Mouse (Mus musculus) embryonic facial prominence, embryonic 15.5 days (tissue): ENCODE data around the gene 1700057G04Rik. TPM values are rescaled to one million over a fixed set of nuclear protein-coding genes. Genes with fewer than 3 reads are reported as not detected.

Experiments used
- ATAC-seq: fragments of 200-750 bp; cut with Nextera tagmentation; 2 replicates; pipeline ENCODE4 v1.8.0; 2017; ENCODE audit warnings: low read depth, moderate TSS enrichment; ENCODE audit not compliant: insufficient number of reproducible peaks, low FRiP score, low TSS enrichment
- H3K27ac ChIP-seq: fragments of 300-500 bp; sonication (generic); replicated peaks from 2 replicates; pipeline ENCODE4 v1.5.1; 2015; ENCODE audit warnings: mild to moderate bottlenecking, inconsistent platforms
- H3K27me3 ChIP-seq: fragments of 300-500 bp; sonication (generic); 2 replicates; pipeline ENCODE4 v1.6.1; 2015; ENCODE audit warnings: inconsistent platforms
- H3K36me3 ChIP-seq: fragments of 300-500 bp; sonication (generic); 2 replicates; pipeline ENCODE4 v1.6.1; 2015; ENCODE audit warnings: mild to moderate bottlenecking, inconsistent platforms
- H3K4me1 ChIP-seq: fragments of 300-500 bp; sonication (generic); 2 replicates; pipeline ENCODE4 v1.6.1; 2015; ENCODE audit warnings: inconsistent platforms
- H3K4me2 ChIP-seq: fragments of 300-500 bp; sonication (generic); replicated peaks from 2 replicates; pipeline ENCODE4 v1.6.1; 2015; ENCODE audit warnings: mild to moderate bottlenecking, inconsistent platforms
- H3K4me3 ChIP-seq: fragments of 300-500 bp; sonication (generic); replicated peaks from 2 replicates; pipeline ENCODE4 v1.5.1; 2015; ENCODE audit warnings: mild to moderate bottlenecking, inconsistent platforms
- H3K9ac ChIP-seq: fragments of 300-500 bp; sonication (generic); 2 replicates; pipeline ENCODE4 v1.6.1; 2015; ENCODE audit warnings: inconsistent platforms
- H3K9me3 ChIP-seq: fragments of 300-500 bp; sonication (generic); replicated peaks from 2 replicates; pipeline ENCODE4 v1.6.1; 2016; ENCODE audit warnings: inconsistent platforms
- WGBS: fragments of 180-500 bp; shearing (Covaris S2); methylation state at CpG from one replicate; pipeline ENCODE4 v1.1.7; 2015; 5-methylcytosine and 5-hydroxymethylcytosine counted together
- polyA plus RNA-seq: library from polyadenylated mRNA; unstranded; fragments of >200 nt; fragmentation: Nextera tagmentation; extraction: Ambion mirVana; gene quantifications from 2 replicates; pipeline ENCODE4 v1.2.1, GENCODE M21; 2015

1700057G04Rik gene
- polyA plus RNA-seq, 1 experiment from 2014 or later: not detected

DNA sequence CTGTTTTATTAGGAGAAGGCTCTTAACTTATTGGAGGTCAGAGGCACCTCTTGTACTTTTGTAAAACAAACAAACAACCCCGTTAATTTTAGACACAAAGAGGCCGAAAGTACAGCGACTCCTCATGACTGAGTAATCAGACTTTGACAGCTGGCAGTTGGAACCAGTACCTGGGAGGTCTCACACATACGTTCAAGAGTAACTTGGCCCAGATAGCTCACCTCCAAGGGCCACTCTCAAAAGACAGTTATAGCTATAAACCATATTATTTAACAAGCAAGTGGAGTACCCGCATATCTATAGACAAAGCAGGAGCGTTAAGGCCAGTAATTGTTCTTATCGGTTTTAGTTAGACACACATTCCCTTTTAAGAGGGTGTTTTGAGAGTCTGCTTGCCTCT, 32.8 kb upstream of the 1700057G04Rik start:
- no peak for ATAC-seq
- no peak overlapping the region for H3K4me2 ChIP-seq
- no peaks in the 10 kb centered on the region for H3K36me3 ChIP-seq
- no peak overlapping the region for H3K27ac ChIP-seq
- no peaks in the 10 kb centered on the region for H3K27me3 ChIP-seq
- H3K9ac ChIP-seq: no peak overlapping the region
- no peaks in the 10 kb centered on the region for H3K4me1 ChIP-seq
- no peaks in the 10 kb centered on the region for H3K9me3 ChIP-seq
- 71% methylated on average over 7 of the region's 7 CpGs for WGBS
- H3K4me3 ChIP-seq: no peak overlapping the region

DNA sequence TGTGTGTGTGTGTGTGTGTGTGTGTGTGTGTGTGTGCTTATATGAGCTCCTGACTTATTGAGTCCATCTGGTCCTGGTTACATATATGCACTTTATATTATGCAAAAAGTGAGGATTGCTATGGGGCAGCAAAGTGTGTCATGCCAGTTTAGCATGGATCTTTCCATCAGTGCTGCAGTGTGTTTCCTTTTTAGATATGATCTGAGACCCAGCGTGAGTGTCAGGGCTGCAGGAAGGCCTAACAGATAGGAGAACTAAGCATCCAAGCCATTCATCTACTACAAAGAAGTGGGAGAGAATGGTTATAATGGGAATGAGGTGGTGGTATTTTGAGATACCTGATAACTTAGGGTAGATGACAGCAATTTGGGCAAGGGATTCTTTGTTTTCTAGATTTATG, 29.1 kb upstream of the 1700057G04Rik start:
- Histone ChIP-seq H3K36me3 (no peaks in the 10 kb centered on the region), H3K4me2 (no peak overlapping the region), H3K9ac (no peak overlapping the region), H3K27ac (no peak overlapping the region), H3K27me3 (no peaks in the 10 kb centered on the region), H3K9me3 (no peaks in the 10 kb centered on the region), H3K4me1 (peaks cover 4% of the 10 kb centered on the region; the same call in 1 of the 2 replicates), H3K4me3 (no peak overlapping the region)
- 76% methylated on average over 1 of the region's 1 CpGs for WGBS
- no peak for ATAC-seq

DNA sequence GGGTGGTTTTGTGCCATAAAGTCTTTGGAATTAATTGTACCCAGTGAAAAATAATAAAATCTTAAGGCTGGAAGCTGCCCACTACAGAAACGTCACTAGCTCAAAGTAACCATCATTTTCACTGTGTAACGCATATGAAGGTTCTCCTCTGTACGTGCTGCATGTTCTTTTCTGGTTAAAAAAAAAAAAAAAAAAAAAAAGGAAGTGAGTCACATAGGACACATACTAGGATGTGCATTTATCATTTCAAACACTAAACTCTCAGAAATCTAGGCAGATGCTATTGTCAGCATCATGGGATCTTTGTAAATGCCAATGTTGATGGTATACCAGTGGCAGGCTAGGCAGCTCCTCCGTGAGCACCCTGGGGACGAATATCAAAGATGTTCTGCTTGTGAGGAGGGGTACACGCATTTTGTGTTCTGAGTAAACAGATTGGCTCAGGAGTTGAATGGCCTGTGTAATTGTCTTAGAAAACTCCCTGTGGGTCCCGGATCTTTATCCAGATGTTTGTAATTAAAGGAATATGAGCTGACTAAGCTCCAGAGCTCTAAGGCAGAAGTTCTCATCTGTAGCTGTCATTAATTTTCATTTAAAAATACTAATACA, 26.5 kb upstream of the 1700057G04Rik start:
- Histone ChIP-seq H3K36me3 (no peaks in the 10 kb centered on the region), H3K4me3 (no peak overlapping the region), H3K9me3 (no peaks in the 10 kb centered on the region), H3K27me3 (no peaks in the 10 kb centered on the region), H3K4me2 (no peak overlapping the region), H3K4me1 (peaks cover 4% of the 10 kb centered on the region; the same call in 1 of the 2 replicates), H3K27ac (no peak overlapping the region), H3K9ac (no peak overlapping the region)
- no peak for ATAC-seq
- 20% methylated on average over 7 of the region's 7 CpGs for WGBS

DNA sequence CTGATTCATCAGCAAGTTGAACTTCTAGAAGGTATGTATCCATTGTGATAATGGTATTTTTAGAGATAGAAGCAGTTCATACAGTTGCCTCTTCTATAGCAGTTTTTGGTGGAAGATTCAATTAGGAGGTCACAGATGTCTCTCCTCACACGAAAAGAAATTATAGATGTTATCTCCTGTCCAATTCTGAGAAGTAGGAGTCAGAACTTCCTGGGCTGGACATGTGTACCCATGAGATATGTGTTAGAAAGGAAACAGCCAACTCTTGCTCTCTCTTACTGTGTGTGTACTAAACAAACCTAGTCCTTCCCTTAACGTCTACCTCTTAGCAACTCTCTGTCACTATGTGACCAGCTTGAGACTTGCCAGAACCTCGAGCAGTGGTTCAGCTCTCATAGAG, 19.5 kb upstream of the 1700057G04Rik start:
- H3K4me3 ChIP-seq: no peak overlapping the region
- H3K36me3 ChIP-seq: no peaks in the 10 kb centered on the region
- H3K4me1 ChIP-seq: no peaks in the 10 kb centered on the region
- H3K27ac ChIP-seq: no peak overlapping the region
- 78% methylated on average over 3 of the region's 3 CpGs for WGBS
- no peaks in the 10 kb centered on the region for H3K9me3 ChIP-seq
- H3K27me3 ChIP-seq: no peaks in the 10 kb centered on the region
- no peak for ATAC-seq
- no peak overlapping the region for H3K4me2 ChIP-seq
- H3K9ac ChIP-seq: no peak overlapping the region

DNA sequence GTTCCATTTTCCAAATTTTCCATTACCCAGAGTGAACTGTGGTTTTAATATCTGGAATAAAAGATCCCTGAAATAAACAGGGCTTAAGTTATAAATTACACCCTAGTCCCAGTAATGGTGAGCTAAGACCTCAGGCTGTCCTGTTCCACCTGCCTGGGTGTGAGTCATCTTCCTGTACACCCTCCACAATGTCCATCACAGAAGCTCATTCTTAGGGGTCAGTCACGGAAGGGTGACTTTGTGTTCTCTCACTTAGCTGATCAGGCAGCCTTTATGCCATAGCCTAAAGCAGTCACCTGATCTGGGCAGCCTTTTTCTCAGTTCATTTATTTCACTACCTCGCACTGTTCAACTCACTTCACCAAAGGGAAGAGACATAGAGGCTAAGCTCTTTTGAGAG, 17.0 kb upstream of the 1700057G04Rik start:
- no peak for ATAC-seq
- Histone ChIP-seq H3K4me1 (no peaks in the 10 kb centered on the region), H3K36me3 (no peaks in the 10 kb centered on the region), H3K9me3 (no peaks in the 10 kb centered on the region), H3K4me2 (no peak overlapping the region), H3K27me3 (no peaks in the 10 kb centered on the region), H3K9ac (no peak overlapping the region), H3K27ac (no peak overlapping the region), H3K4me3 (no peak overlapping the region)
- 67% methylated on average over 2 of the region's 2 CpGs for WGBS

DNA sequence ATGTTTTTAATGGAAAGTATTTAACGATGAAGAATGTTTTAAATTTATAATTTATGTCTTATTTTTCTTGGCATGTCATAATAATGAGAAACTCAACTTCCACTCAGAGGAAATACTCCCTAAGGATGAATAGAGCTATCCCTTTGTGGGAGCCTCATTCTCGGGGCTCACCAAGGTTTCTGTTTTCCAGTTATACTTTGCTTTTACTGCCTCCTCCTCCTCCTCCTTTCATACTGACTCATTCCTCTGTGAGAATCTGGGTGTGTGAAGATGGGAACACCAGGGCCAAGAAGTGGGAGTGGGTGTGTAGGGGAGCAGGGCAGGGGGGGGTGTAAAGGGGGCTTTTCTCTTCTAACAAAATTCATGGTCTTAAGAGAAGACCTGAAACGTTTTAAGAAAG, 16.3 kb upstream of the 1700057G04Rik start:
- H3K9ac ChIP-seq: no peak overlapping the region
- WGBS: 64% methylated on average over 3 of the region's 3 CpGs

DNA sequence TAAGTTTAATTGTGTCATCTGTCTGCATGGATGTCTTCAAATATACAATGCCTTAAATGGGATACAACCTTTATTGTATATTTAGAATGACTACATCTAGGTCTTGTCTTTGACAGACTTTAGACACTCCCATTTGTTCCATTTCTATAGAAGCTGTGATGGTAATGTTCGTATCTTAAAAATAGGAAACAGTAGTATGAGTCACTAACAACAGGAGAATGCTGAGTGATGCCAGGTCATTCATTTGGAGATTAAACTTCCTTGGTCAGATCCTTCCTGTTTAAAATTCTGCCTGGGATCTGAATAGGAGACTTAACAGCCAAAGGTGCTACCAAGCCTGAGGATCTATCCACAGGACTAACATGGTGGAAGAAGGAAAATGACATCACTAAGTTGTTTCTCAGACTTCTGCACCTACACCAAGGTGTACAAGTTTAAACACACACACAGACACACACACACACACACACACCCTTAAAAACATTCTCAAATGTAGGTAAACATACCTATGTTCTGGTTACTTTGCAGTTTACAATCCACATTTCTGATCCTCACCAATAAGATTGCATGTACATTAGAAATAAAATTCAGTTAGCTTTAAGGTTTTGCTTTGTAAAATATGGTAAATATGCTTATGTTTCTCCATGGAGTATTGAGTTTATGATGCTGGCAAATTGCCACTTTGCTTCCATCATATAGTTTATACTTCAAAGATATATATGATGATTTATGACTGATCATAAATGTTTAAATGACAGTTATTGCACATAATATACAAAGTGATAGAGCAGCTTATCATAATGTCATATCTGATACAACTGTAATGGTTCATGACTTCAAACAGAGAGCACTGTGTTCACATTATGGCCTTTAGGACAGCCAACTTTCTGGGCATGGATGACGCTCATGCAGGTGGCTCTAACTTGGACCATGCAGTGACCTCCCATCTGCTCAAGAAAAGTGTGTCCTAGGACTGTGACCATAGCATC, 15.3 kb upstream of the 1700057G04Rik start:
- 89% methylated on average over 2 of the region's 2 CpGs for WGBS
- H3K4me1 ChIP-seq: no peaks in the 10 kb centered on the region

More for the DNA sequence above, 16.3 kb upstream of the 1700057G04Rik start:
- Histone ChIP-seq H3K4me3 (no peak overlapping the region), H3K27me3 (no peaks in the 10 kb centered on the region), H3K4me2 (no peak overlapping the region), H3K4me1 (no peaks in the 10 kb centered on the region), H3K36me3 (no peaks in the 10 kb centered on the region), H3K27ac (no peak overlapping the region), H3K9me3 (no peaks in the 10 kb centered on the region)
- ATAC-seq: no peak

DNA sequence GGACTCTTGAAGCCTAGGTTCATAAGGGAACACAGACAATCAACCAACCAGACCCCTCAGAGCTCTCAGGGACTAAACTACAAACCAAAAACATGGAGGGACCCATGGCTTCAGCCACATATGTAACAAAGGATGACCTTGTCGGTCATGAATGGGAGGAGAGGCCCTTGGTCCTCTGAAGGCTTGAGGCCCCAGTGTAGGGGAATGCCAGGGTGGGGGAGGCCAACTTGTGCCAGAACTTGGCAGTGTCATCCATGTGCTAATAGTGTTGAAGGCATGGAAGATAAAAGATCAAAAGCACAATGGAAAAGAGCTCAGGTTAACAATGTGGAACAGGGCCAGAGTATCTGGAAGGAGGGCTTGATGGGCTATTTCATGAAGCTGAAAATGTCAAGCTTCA, 10.9 kb upstream of the 1700057G04Rik start:
- Histone ChIP-seq H3K4me1 (no peaks in the 10 kb centered on the region), H3K36me3 (no peaks in the 10 kb centered on the region), H3K4me3 (no peak overlapping the region), H3K4me2 (no peak overlapping the region), H3K27ac (no peak overlapping the region), H3K9me3 (no peaks in the 10 kb centered on the region), H3K9ac (no peak overlapping the region), H3K27me3 (no peaks in the 10 kb centered on the region)
- ATAC-seq: no peak
- 76% methylated on average over 1 of the region's 1 CpGs for WGBS

More for the DNA sequence above, 15.3 kb upstream of the 1700057G04Rik start:
- no peak for ATAC-seq
- Histone ChIP-seq H3K36me3 (no peaks in the 10 kb centered on the region), H3K4me3 (no peak overlapping the region), H3K27me3 (no peaks in the 10 kb centered on the region), H3K9ac (no peak overlapping the region), H3K9me3 (no peaks in the 10 kb centered on the region), H3K4me2 (no peak overlapping the region), H3K27ac (no peak overlapping the region)

DNA sequence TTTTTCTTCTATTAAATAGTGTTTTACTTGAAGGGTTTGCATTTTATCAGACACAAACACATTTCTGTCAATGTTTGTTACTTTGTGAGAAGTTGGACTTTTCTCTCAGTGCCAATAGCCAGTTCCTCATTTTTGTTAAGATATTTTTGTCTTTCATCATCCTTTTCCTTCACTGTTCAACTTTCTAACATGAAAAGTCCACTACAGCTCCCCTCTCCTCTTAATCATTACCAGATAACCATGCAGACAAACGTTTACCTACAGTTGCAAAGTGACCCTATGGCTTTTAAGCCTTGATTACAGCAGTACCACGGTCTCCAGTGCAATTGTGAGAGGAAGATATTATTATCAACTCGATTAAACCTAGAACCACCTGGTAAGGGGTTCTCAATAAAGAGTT, 8.0 kb upstream of the 1700057G04Rik start:
- Histone ChIP-seq H3K9ac (no peak overlapping the region), H3K27ac (no peak overlapping the region), H3K4me2 (no peak overlapping the region), H3K4me3 (no peak overlapping the region), H3K27me3 (no peaks in the 10 kb centered on the region), H3K9me3 (no peaks in the 10 kb centered on the region), H3K36me3 (no peaks in the 10 kb centered on the region), H3K4me1 (no peaks in the 10 kb centered on the region)
- WGBS: 39% methylated on average over 3 of the region's 3 CpGs
- ATAC-seq: no peak

DNA sequence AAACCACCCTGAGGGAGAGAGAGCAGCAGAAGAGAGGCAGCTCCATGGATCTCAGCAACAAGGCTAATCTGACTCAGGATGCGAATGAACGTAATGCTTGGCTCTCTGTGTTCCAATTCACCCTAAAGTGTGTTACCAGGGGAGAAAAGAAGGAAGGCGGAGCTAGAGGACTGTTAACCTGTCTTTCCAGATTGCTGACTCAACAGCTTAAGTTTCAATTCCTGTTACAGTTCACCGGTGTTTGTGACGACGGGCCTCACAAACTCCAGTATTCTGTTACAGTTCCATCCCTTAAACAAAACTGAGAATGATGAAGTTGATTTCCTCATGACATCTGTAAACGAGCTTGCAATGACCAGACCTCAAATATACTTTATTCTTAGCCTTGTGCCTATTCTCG, 4.1 kb upstream of the 1700057G04Rik start:
- 51% methylated on average over 8 of the region's 8 CpGs for WGBS
- no peak overlapping the region for H3K9ac ChIP-seq
- H3K9me3 ChIP-seq: no peaks in the 10 kb centered on the region
- H3K4me2 ChIP-seq: no peak overlapping the region
- H3K27me3 ChIP-seq: no peaks in the 10 kb centered on the region
- no peaks in the 10 kb centered on the region for H3K36me3 ChIP-seq
- no peaks in the 10 kb centered on the region for H3K4me1 ChIP-seq
- no peak overlapping the region for H3K4me3 ChIP-seq
- no peak overlapping the region for H3K27ac ChIP-seq
- no peak for ATAC-seq

DNA sequence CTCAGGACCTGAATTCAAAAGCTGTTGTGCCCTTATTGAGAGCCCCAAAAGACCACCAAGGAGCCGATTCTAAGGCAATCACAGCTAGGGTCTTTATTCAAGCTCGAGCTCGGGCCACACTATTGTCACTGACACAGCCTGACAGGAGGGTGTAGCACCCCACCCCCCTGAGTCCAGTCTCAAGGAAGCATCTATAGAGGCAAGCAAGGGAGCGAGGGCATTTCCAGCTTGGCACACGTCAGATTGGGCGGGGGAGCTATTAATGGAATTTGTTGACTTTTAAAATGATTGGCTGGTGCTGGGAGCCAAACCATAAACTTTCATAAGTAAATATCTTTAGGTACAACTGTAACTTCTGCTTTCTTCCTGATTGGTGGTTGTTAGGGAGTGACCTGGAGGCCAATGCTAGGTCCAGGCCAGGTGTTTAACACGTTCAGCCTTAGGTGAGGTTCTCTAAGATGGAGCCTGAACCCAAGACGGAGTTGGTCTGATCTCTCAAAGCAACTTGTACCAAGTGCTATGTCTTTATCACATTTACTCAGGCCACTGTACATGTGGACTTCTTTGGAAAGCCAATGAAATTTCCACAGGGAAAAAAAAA, 3.5 kb upstream of the 1700057G04Rik start:
- H3K36me3 ChIP-seq: no peaks in the 10 kb centered on the region
- WGBS: 79% methylated on average over 8 of the region's 8 CpGs

More for the DNA sequence above, 3.5 kb upstream of the 1700057G04Rik start:
- Histone ChIP-seq H3K9me3 (no peaks in the 10 kb centered on the region), H3K4me3 (no peak overlapping the region), H3K27ac (no peak overlapping the region), H3K27me3 (no peaks in the 10 kb centered on the region), H3K4me2 (no peak overlapping the region), H3K9ac (no peak overlapping the region), H3K4me1 (no peaks in the 10 kb centered on the region)
- no peak for ATAC-seq
